Mouse (Mus musculus) stomach, postnatal 0 days (tissue): ENCODE results near the gene Banp.

Experiments used
- CTCF ChIP-seq: IDR thresholded peaks from 2 replicates; pipeline ENCODE4 v1.5.1; 2016; ENCODE audit warnings: antibody characterized with exemption, low read depth, mild to moderate bottlenecking, moderate library complexity
- EP300 ChIP-seq: optimal IDR thresholded peaks from 2 replicates; pipeline ENCODE3; 2016; ENCODE audit warnings: antibody characterized with exemption

GRCm38 (mm10) chr8:121908378-121909147 lies 41.0 kb upstream of the Banp start:
- TF ChIP-seq CTCF (no peak), EP300 (no peak)
